Mouse (Mus musculus): ENCODE measurements around the gene Rgl3. TPM values are rescaled to one million over a fixed set of nuclear protein-coding genes. Genes with fewer than 3 reads are reported as not detected.

Rgl3 gene
- total and polyA plus RNA-seq, 3 experiments: not detected

DNA sequence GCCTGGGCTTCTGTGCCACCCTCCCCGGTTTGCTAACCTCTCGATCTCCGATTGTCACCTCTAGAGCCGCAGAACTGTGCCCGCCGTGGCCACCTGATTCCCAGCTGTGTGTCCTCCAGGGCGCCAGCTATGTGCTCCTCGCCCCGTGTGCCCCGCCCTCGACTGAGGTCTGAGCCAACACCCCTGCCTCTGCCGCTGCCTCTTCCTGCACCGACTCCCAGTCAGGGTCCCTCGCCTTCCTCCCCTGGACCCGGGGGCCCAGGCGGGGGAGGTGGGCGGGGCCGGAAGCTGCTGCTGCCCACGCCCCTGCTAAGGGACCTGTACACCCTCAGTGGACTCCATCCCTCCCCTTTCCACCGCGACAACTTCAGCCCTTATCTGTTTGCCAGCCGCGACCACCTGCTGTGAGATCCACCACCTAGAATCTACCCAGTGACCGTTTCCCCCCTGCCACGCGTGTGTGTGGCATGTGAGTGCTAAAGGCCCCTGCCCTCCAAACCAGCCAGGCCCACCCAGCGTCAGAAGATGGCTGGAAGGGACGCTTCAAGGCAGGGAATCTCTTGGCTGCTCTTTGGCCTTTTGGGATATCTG, 41.6 kb downstream of the Rgl3 start:
- H3K27ac ChIP-seq (ENCODE audit: insufficient read depth, low read depth): no peak overlapping the region
- peaks cover 0 to 5% of the 10 kb centered on the region in 2 experiments; a peak in 1 of 4 replicates for H3K4me1 ChIP-seq (ENCODE audit: control insufficient read depth in 1 of 2, insufficient read depth in 2 of 2)
- peaks cover 10% of the 10 kb centered on the region for H3K9me3 ChIP-seq (replicated peaks; ENCODE audit: low read length)
- H3K27me3 ChIP-seq (replicated peaks): peaks cover 37% of the 10 kb centered on the region
- in situ Hi-C loops (cut with MboI; ENCODE audit: low pct_ligation_motif_present, low pct_unique_long_range_greater_than_20kb, low sequenced_read_pairs) (no loop called here), dilution Hi-C loops (cut with MboI; ENCODE audit: extremely low pct_ligation_motif_present, extremely low pct_unique_long_range_greater_than_20kb, low sequenced_read_pairs) (no loop called here)
- no peak for DNase-seq (ENCODE audit: extremely low read depth)
- H3K9ac ChIP-seq (ENCODE audit: insufficient read depth, low read depth): no peak overlapping the region
- H3K36me3 ChIP-seq (replicated peaks in 1 of 2; ENCODE audit: control insufficient read depth in 1 of 2, insufficient read depth in 1 of 2, low read length in 1 of 2): no peaks in the 10 kb centered on the region
- H3K79me2 ChIP-seq (replicated peaks; ENCODE audit: control insufficient read depth, extremely low read depth, insufficient read depth, poor library complexity, severe bottlenecking): no peaks in the 10 kb centered on the region
- no peak overlapping the region for H3K4me3 ChIP-seq (replicated peaks in 1 of 3; ENCODE audit: low read depth in 2 of 3, low read length in 2 of 3, poor library complexity in 1 of 3)
- H3K4me2 ChIP-seq (ENCODE audit: insufficient read depth, low read depth, poor library complexity, severe bottlenecking): no peak overlapping the region
- TF ChIP-seq UBTF (IDR thresholded peaks at IDR 0.05; ENCODE audit: low read depth, low read length) (no peak), MXI1 (IDR thresholded peaks at IDR 0.05; ENCODE audit: low read depth, low read length) (no peak), RCOR1 (conservative IDR thresholded peaks at IDR 0.05; ENCODE audit: low read depth, low read length) (no peak), PAX5 (IDR thresholded peaks at IDR 0.05; ENCODE audit: low read length) (no peak), NELFE (IDR thresholded peaks at IDR 0.05; ENCODE audit: low read depth, low read length) (no peak), NRF1 (IDR thresholded peaks at IDR 0.05; ENCODE audit: low read depth, low read length) (no peak), ZKSCAN1 (IDR thresholded peaks at IDR 0.05; ENCODE audit: borderline replicate concordance, low read depth, low read length) (no peak), MYC (IDR thresholded peaks at IDR 0.05; ENCODE audit: low read depth, low read length) (no peak)

DNA sequence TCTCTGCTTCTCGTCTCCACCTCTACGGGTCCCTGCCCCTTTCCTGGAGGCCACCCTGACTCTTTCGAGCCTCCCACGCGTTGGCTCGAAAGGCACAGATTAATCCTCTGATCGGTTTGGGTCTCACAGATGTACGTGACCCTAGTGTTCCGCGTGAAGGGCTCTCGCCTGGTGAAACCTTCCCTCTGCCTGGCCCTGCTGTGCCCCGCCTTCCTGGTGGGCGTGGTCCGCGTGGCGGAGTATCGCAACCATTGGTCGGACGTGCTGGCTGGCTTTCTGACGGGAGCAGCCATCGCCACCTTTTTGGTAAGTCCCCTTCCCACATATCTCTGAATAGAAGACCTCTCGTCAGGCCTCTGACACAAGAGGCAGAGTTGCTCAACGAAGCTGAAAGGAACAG, 45.0 kb downstream of the Rgl3 start:
- Histone ChIP-seq H3K27ac (ENCODE audit: insufficient read depth, low read depth) (no peak overlapping the region), H3K36me3 (replicated peaks in 1 of 2; ENCODE audit: control insufficient read depth in 1 of 2, insufficient read depth in 1 of 2, low read length in 1 of 2) (no peaks in the 10 kb centered on the region), H3K4me3 (replicated peaks in 1 of 3; ENCODE audit: low read depth in 2 of 3, low read length in 2 of 3, poor library complexity in 1 of 3) (no peak overlapping the region), H3K27me3 (replicated peaks) (peaks cover 56% of the 10 kb centered on the region), H3K4me1 (ENCODE audit: control insufficient read depth in 1 of 2, insufficient read depth in 2 of 2) (peaks cover 0 to 5% of the 10 kb centered on the region in 2 experiments; a peak in 1 of 4 replicates), H3K79me2 (replicated peaks; ENCODE audit: control insufficient read depth, extremely low read depth, insufficient read depth, poor library complexity, severe bottlenecking) (no peaks in the 10 kb centered on the region), H3K4me2 (ENCODE audit: insufficient read depth, low read depth, poor library complexity, severe bottlenecking) (no peak overlapping the region), H3K9ac (ENCODE audit: insufficient read depth, low read depth) (no peak overlapping the region), H3K9me3 (replicated peaks; ENCODE audit: low read length) (peaks cover 7% of the 10 kb centered on the region)
- in situ Hi-C loops (cut with MboI; ENCODE audit: low pct_ligation_motif_present, low pct_unique_long_range_greater_than_20kb, low sequenced_read_pairs) (no loop called here), dilution Hi-C loops (cut with MboI; ENCODE audit: extremely low pct_ligation_motif_present, extremely low pct_unique_long_range_greater_than_20kb, low sequenced_read_pairs) (no loop called here)
- no peak for DNase-seq (ENCODE audit: extremely low read depth)
- no peak for TF ChIP-seq ETS1 (conservative IDR thresholded peaks at IDR 0.05; ENCODE audit: low read depth, low read length)
- TF ChIP-seq USF1 (IDR thresholded peaks at IDR 0.05; ENCODE audit: low read depth, low read length): no peak
- TF ChIP-seq EP300 (IDR thresholded peaks at IDR 0.05; ENCODE audit: low read length): no peak
- no peak for TF ChIP-seq MAZ (IDR thresholded peaks at IDR 0.05; ENCODE audit: low read depth, low read length)
- TF ChIP-seq JUN (IDR thresholded peaks at IDR 0.05; ENCODE audit: insufficient read depth, low read depth, low read length): no peak
- TF ChIP-seq CHD2 (IDR thresholded peaks at IDR 0.05; ENCODE audit: low read length): no peak
